Mouse (Mus musculus): Measurements from ENCODE around the gene Gm8439. TPM values are rescaled to one million over a fixed set of nuclear protein-coding genes. Genes with fewer than 3 reads are reported as not detected.
A peak's percentile ranks its signal among the peaks of the same experiment; 100 is the strongest.
"Not testable (repeated sequence)": the region's sequence is repeated elsewhere in the genome, so short reads cannot be mapped to it uniquely, and the experiment has no call there.

Gm8439 gene
- polyA plus RNA-seq, 1 experiment from 2014 or later, result not detected

GRCm38 (mm10) chr4:120586986-120587385 lies 1.6 kb upstream of the Gm8439 start:
- Histone ChIP-seq H3K36me3 (no peaks in the 10 kb centered on the region), H3K4me1 (replicated peaks) (peaks cover 3% of the 10 kb centered on the region; the same call in 1 of the 2 replicates), H3K4me3 (replicated peaks) (no peak overlapping the region), H3K9me3 (no peaks in the 10 kb centered on the region), H3K27me3 (replicated peaks) (no peaks in the 10 kb centered on the region), H3K27ac (no peak overlapping the region), H3K9ac (no peak overlapping the region), H3K4me2 (replicated peaks) (no peak overlapping the region)
- no peak for ATAC-seq
- WGBS, result 75% methylated on average over 1 of the region's 1 CpGs

- 28% methylated on average over 3 of the region's 3 CpGs for WGBS
- no peak overlapping the region for H3K27ac ChIP-seq
Measured at GRCm38 (mm10) chr4:120589070-120589469, 525 bp downstream of the Gm8439 start.

GRCm38 (mm10) chr4:120589815-120590422 lies 1.4 kb downstream of the Gm8439 start:
- H3K4me1 ChIP-seq (replicated peaks), result peaks cover 3% of the 10 kb centered on the region; the same call in 1 of the 2 replicates
- H3K27me3 ChIP-seq (replicated peaks), result no peaks in the 10 kb centered on the region
- no peaks in the 10 kb centered on the region for H3K36me3 ChIP-seq
- H3K27ac ChIP-seq, result no peak overlapping the region
- no peak overlapping the region for H3K4me3 ChIP-seq (replicated peaks)
- 38% methylated on average over 5 of the region's 5 CpGs for WGBS
- peak; percentile 97 for ATAC-seq
- no peak overlapping the region for H3K4me2 ChIP-seq (replicated peaks)
- H3K9me3 ChIP-seq, result no peaks in the 10 kb centered on the region
- no peak overlapping the region for H3K9ac ChIP-seq

More at GRCm38 (mm10) chr4:120589070-120589469, 525 bp downstream of the Gm8439 start:
- ATAC-seq, result no peak
- Histone ChIP-seq H3K9me3 (no peaks in the 10 kb centered on the region), H3K4me2 (replicated peaks) (no peak overlapping the region), H3K9ac (no peak overlapping the region), H3K27me3 (replicated peaks) (no peaks in the 10 kb centered on the region), H3K4me1 (replicated peaks) (peaks cover 3% of the 10 kb centered on the region; the same call in 1 of the 2 replicates), H3K4me3 (replicated peaks) (no peak overlapping the region), H3K36me3 (no peaks in the 10 kb centered on the region)

DNA sequence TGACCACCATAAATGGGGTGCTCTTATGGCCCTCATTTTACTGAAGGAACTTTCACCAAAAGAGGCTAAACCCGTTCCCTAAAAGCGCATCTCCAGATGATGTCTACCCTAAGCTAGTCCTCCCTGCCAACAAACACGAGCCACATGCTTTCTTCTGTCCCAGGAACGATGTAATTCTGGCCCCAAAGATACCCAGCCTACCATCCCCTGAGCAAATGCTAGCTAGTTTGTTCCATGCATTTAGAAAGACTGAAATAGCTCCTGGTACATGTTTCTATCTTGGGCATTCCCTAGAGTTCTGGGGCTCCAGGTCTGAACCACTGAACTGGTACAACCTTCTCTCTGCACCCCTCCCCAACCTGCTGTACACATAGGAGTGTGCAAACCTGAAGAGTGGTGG lies 2.4 kb downstream of the Gm8439 start:
- H3K4me2 ChIP-seq (replicated peaks), result no peak overlapping the region
- H3K9ac ChIP-seq, result no peak overlapping the region
- H3K36me3 ChIP-seq, result no peaks in the 10 kb centered on the region
- H3K27me3 ChIP-seq (replicated peaks), result no peaks in the 10 kb centered on the region
- H3K4me3 ChIP-seq (replicated peaks), result no peak overlapping the region
- H3K4me1 ChIP-seq (replicated peaks), result peaks cover 3% of the 10 kb centered on the region; the same call in 1 of the 2 replicates
- 93% methylated on average over 4 of the region's 4 CpGs for WGBS
- no peak for ATAC-seq
- H3K9me3 ChIP-seq, result no peaks in the 10 kb centered on the region
- no peak overlapping the region for H3K27ac ChIP-seq

GRCm38 (mm10) chr4:120596210-120596609 lies 7.7 kb downstream of the Gm8439 start:
- 71% methylated on average over 1 of the region's 1 CpGs for WGBS

GRCm38 (mm10) chr4:120598922-120599321 lies 10.4 kb downstream of the Gm8439 start:
- H3K27ac ChIP-seq, result no peak overlapping the region
- H3K4me1 ChIP-seq (replicated peaks), result no peaks in the 10 kb centered on the region
- WGBS, result 23% methylated on average over 2 of the region's 2 CpGs
- ATAC-seq, result no peak
- no peak overlapping the region for H3K4me3 ChIP-seq (replicated peaks)
- H3K36me3 ChIP-seq, result no peaks in the 10 kb centered on the region
- H3K4me2 ChIP-seq (replicated peaks), result no peak overlapping the region
- H3K27me3 ChIP-seq (replicated peaks), result no peaks in the 10 kb centered on the region
- H3K9me3 ChIP-seq, result no peaks in the 10 kb centered on the region
- no peak overlapping the region for H3K9ac ChIP-seq

More at GRCm38 (mm10) chr4:120596210-120596609, 7.7 kb downstream of the Gm8439 start:
- not testable (repeated sequence) for ATAC-seq; H3K4me3 ChIP-seq (replicated peaks); H3K27me3 ChIP-seq (replicated peaks); H3K36me3 ChIP-seq; H3K27ac ChIP-seq; H3K4me2 ChIP-seq (replicated peaks); H3K4me1 ChIP-seq (replicated peaks); H3K9me3 ChIP-seq; H3K9ac ChIP-seq

GRCm38 (mm10) chr4:120601774-120602173 lies 13.2 kb downstream of the Gm8439 start:
- ATAC-seq, result no peak
- no peaks in the 10 kb centered on the region for H3K9me3 ChIP-seq
- no peak overlapping the region for H3K9ac ChIP-seq
- no peaks in the 10 kb centered on the region for H3K4me1 ChIP-seq (replicated peaks)
- H3K27ac ChIP-seq, result no peak overlapping the region
- 73% methylated on average over 1 of the region's 1 CpGs for WGBS
- no peaks in the 10 kb centered on the region for H3K27me3 ChIP-seq (replicated peaks)
- no peaks in the 10 kb centered on the region for H3K36me3 ChIP-seq
- no peak overlapping the region for H3K4me3 ChIP-seq (replicated peaks)
- H3K4me2 ChIP-seq (replicated peaks), result no peak overlapping the region

DNA sequence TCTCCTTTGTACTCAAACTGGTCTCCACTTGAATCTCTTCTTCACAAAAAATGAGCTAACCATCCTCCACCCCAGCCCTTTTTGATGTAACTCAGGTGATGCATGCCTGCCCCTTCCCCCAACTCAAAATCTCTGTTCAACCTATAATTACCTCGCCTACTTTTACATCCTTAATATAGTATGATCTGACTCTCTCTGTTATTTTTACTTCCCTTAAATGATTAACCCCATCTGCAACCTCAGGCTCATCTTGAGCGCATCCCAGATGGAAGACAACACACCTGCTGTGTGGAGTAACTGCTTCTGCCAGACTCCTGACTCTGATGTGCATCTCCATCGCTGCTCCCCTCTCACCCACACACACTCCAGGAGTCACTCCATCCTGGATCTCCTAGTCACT lies 14.1 kb downstream of the Gm8439 start:
- no peak overlapping the region for H3K9ac ChIP-seq
- H3K36me3 ChIP-seq, result no peaks in the 10 kb centered on the region
- no peaks in the 10 kb centered on the region for H3K9me3 ChIP-seq
- no peak for ATAC-seq
- H3K4me2 ChIP-seq (replicated peaks), result no peak overlapping the region
- 77% methylated on average over 3 of the region's 3 CpGs for WGBS
- H3K27ac ChIP-seq, result no peak overlapping the region
- H3K27me3 ChIP-seq (replicated peaks), result no peaks in the 10 kb centered on the region
- H3K4me3 ChIP-seq (replicated peaks), result no peak overlapping the region
- H3K4me1 ChIP-seq (replicated peaks), result no peaks in the 10 kb centered on the region

GRCm38 (mm10) chr4:120606941-120607340 lies 18.4 kb downstream of the Gm8439 start:
- H3K4me3 ChIP-seq (replicated peaks), result no peak overlapping the region
- ATAC-seq, result no peak
- no peaks in the 10 kb centered on the region for H3K4me1 ChIP-seq (replicated peaks)
- no peaks in the 10 kb centered on the region for H3K9me3 ChIP-seq
- no peak overlapping the region for H3K27ac ChIP-seq
- no peak overlapping the region for H3K4me2 ChIP-seq (replicated peaks)
- H3K36me3 ChIP-seq, result no peaks in the 10 kb centered on the region
- 62% methylated on average over 2 of the region's 3 CpGs for WGBS
- H3K27me3 ChIP-seq (replicated peaks), result no peaks in the 10 kb centered on the region
- no peak overlapping the region for H3K9ac ChIP-seq

DNA sequence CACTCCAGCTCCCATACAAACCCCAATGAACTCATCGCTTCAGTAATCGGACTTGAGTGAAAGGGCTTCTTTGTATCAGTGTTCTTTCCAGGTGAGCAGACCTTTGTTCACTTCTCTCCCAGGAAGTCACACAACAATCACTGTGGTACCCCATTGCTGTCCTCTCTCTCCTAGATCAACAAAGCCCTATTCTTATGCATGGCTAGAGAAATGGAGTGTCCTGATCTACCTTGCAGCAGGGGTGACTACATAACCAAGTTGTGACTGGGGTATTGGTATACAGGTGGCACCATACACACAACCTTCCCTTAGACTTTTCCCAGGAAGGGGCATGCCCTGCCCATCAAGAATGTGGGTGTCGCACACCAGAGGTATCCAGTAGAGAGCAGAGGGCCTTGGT lies 22.5 kb downstream of the Gm8439 start:
- H3K9me3 ChIP-seq, result no peaks in the 10 kb centered on the region
- H3K36me3 ChIP-seq, result no peaks in the 10 kb centered on the region
- H3K9ac ChIP-seq, result no peak overlapping the region
- WGBS, result 91% methylated on average over 3 of the region's 3 CpGs
- H3K4me2 ChIP-seq (replicated peaks), result no peak overlapping the region
- ATAC-seq, result no peak
- H3K27ac ChIP-seq, result no peak overlapping the region
- H3K27me3 ChIP-seq (replicated peaks), result no peaks in the 10 kb centered on the region
- peaks cover 6% of the 10 kb centered on the region; the same call in 1 of the 2 replicates for H3K4me1 ChIP-seq (replicated peaks)
- H3K4me3 ChIP-seq (replicated peaks), result no peak overlapping the region

- Histone ChIP-seq H3K27ac (no peak overlapping the region), H3K4me3 (replicated peaks) (no peak overlapping the region), H3K4me1 (replicated peaks) (peaks cover 6% of the 10 kb centered on the region; the same call in 1 of the 2 replicates), H3K36me3 (no peaks in the 10 kb centered on the region), H3K27me3 (replicated peaks) (no peaks in the 10 kb centered on the region), H3K4me2 (replicated peaks) (no peak overlapping the region), H3K9me3 (no peaks in the 10 kb centered on the region), H3K9ac (no peak overlapping the region)
- ATAC-seq, result no peak
- WGBS, result 42% methylated on average over 9 of the region's 9 CpGs
Measured at GRCm38 (mm10) chr4:120612304-120613080, 23.9 kb downstream of the Gm8439 start.

DNA sequence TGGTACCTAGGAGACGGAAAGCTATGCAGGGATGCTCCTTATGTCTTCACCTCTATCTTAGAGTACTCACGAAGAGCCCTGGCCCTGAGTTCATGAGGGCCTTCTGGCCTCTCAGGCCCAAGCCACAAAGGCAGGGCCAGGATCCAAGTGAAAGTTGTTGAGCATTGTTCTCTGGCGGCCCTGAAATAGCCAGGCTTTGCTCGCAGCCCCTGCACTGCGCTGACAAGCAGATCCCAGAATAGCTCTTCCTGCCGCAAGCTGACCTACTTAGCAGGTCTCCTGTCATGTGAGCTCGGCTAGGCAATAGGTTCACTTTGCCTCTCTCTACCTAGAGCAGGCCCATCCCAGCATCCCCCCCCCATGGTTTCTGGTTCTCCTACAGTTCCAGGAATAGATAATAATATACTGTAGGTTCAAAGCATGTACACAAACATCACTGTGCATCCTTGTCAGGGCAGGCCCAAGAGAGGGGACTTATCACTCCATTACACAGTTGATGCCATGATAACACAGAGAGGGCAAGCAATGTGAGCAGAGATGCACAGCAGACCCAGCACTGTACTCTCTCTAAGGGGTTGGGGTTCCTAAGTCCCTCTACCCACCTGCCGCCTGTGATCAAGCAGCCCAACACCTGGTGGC lies 25.3 kb downstream of the Gm8439 start:
- H3K27ac ChIP-seq, result no peak overlapping the region
- no peak overlapping the region for H3K4me2 ChIP-seq (replicated peaks)
- peaks cover 6% of the 10 kb centered on the region; the same call in 1 of the 2 replicates for H3K4me1 ChIP-seq (replicated peaks)
- H3K36me3 ChIP-seq, result no peaks in the 10 kb centered on the region
- H3K9me3 ChIP-seq, result no peaks in the 10 kb centered on the region
- no peak for ATAC-seq
- no peaks in the 10 kb centered on the region for H3K27me3 ChIP-seq (replicated peaks)
- no peak overlapping the region for H3K9ac ChIP-seq
- WGBS, result 74% methylated on average over 8 of the region's 8 CpGs
- H3K4me3 ChIP-seq (replicated peaks), result no peak overlapping the region

Measured in intestine, embryonic 15.5 days (tissue).